Mouse (Mus musculus) T-helper 1 cell (primary cell): Measurements from ENCODE around the gene Gm9602.
"Not testable (repeated sequence)": the region's sequence is repeated elsewhere in the genome, so short reads cannot be mapped to it uniquely, and the experiment has no call there.

Experiments
- in situ Hi-C: fragments of 300-600 bp; cut with MboI, MseI; formaldehyde crosslinking; loops from one replicate; pipeline ENCODE4 v1.15.1; 2025; ENCODE audit warnings: high pct_unique_total_duplicates

Gm9602 gene

GRCm38 (mm10) chr14:4776037-4776436, at the start of gene Gm9602:
Gene Gm9602 (plus strand): TSS chr14:4776337.
- in situ Hi-C loops = not testable (repeated sequence)

GRCm38 (mm10) chr14:4806421-4806820, 30.3 kb downstream of the Gm9602 start:
- in situ Hi-C loops = loop anchor here (10.0 kb wide), 1 partner anchor 1678 kb away; no protein-coding TSS in a partner anchor

GRCm38 (mm10) chr14:4821950-4822349, 45.8 kb downstream of the Gm9602 start:
- in situ Hi-C loops = not testable (repeated sequence)
